In the genomic region with DNA sequence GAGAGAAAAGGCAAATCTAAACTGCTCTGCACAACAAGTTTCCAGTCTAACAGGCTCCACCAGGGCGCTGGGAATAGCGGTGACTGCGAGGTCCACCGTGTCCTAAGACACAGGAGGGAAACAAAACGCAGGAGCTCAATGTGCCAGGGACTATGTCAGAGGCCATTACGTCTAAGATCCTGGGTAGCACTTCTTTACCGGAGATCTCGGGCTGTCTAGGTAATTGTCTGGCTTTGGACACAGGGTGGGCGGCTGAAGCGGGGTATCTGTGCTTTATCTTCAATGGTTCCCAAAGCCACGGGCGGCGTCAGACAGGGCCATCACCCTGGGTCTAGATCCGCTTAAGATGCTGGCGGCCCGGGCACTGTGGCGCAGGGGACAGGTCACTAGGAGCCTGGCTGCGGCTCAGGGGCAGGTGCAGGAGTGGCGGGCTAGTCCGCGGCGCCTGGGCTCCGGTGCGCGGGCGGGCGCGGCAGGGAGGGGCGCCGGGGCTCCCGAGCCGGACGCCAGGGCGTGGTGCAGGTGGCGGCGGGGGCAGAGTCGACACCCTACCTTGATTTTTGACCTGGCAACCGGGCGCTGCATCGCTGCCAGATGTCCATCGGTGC, we compare ENCODE assay signal across 9 mouse cellular contexts. TPM values are rescaled to one million over a fixed set of nuclear protein-coding genes. Genes with fewer than 3 reads are reported as not detected.
DNase-seq lines count a peak whose midpoint lies in the region; ATAC-seq and TF ChIP-seq lines count a peak whose summit lies in the region.
"Had no signal": no experiment of that assay in that cellular context is flagged by ENCODE, and none has a peak within 500 bp of the region (broad histone marks: within the 10 kb centered on the region; RNA-seq: fewer than 3 reads in every experiment).

No protein-coding gene starts in this region.

- WGBS in kidney, postnatal 0 days: 1% methylated on average over 32 of the region's 41 CpGs
- under 1% methylated on average over 31 of the region's 41 CpGs for WGBS in midbrain, embryonic 12.5 days

- no peak overlapping the region for H3K9ac ChIP-seq in CH12.LX (ENCODE audit: insufficient read depth, low read depth)
- peak overlapping the region; percentile 46 for H3K9ac ChIP-seq in kidney, postnatal 0 days (ENCODE audit: low read depth, low read length)
- H3K9ac ChIP-seq in midbrain, embryonic 12.5 days (replicated peaks): peak overlapping the region; percentile 35; the same call in 1 of the 2 replicates

- H3K79me2 ChIP-seq in CH12.LX (replicated peaks; ENCODE audit: control insufficient read depth, extremely low read depth, insufficient read depth, poor library complexity, severe bottlenecking): no peaks in the 10 kb centered on the region

- TF ChIP-seq RAD21 in CH12.LX (IDR thresholded peaks at IDR 0.05; ENCODE audit: low read depth, low read length): no peak

- peak overlapping the region in 1 of 3 experiments; percentile 46 for H3K4me3 ChIP-seq in CH12.LX (replicated peaks in 1 of 3; ENCODE audit: low read depth in 2 of 3, low read length in 2 of 3, poor library complexity in 1 of 3)
- peak overlapping the region; percentile 14; the same call in 1 of the 2 replicates for H3K4me3 ChIP-seq in embryonic fibroblast, embryonic 13.5 days (ENCODE audit: insufficient read depth, low read length)
- H3K4me3 ChIP-seq in kidney, postnatal 0 days (replicated peaks; ENCODE audit: low read depth, low read length): peak overlapping the region; percentile 57
- H3K4me3 ChIP-seq in midbrain, embryonic 12.5 days: peak overlapping the region; percentile 49

- no peak for TF ChIP-seq EP300 in CH12.LX (IDR thresholded peaks at IDR 0.05; ENCODE audit: low read length)

- peak; percentile 20; the same call in 1 of the 2 replicates for ATAC-seq in frontal cortex, adult (ENCODE audit: low TSS enrichment)
- peak; percentile 15; the same call in 1 of the 2 replicates for ATAC-seq in kidney, postnatal 0 days (replicated peaks; ENCODE audit: low FRiP score, low read depth)
- 0 out of 2 replicates have a peak, but pooled peaks have one; percentile 20 for ATAC-seq in midbrain, embryonic 12.5 days (ENCODE audit: low FRiP score, low read depth)

- H3K4me1 ChIP-seq in CH12.LX (ENCODE audit: control insufficient read depth in 1 of 2, insufficient read depth in 2 of 2): peaks cover 0 to 1% of the 10 kb centered on the region in 2 experiments; a peak in 1 of 4 replicates
- no peaks in the 10 kb centered on the region for H3K4me1 ChIP-seq in embryonic fibroblast, embryonic 13.5 days (ENCODE audit: control insufficient read depth, insufficient read depth, low read length)
- peaks cover 22% of the 10 kb centered on the region; the same call in 1 of the 2 replicates for H3K4me1 ChIP-seq in kidney, postnatal 0 days (replicated peaks; ENCODE audit: insufficient read depth, low read length)
- H3K4me1 ChIP-seq in midbrain, embryonic 12.5 days: peaks cover 27% of the 10 kb centered on the region

- no peak for TF ChIP-seq CTCF in CH12.LX (conservative IDR thresholded peaks at IDR 0.05 in 1 of 2, IDR thresholded peaks at IDR 0.05 in 1 of 2; ENCODE audit: low read depth in 2 of 2, low read length in 2 of 2)
- TF ChIP-seq CTCF in embryonic fibroblast, embryonic 13.5 days (IDR thresholded peaks at IDR 0.05; ENCODE audit: borderline replicate concordance, insufficient read depth, low read length): no peak
- no peak for TF ChIP-seq CTCF in kidney, postnatal 0 days (IDR thresholded peaks at IDR 0.05; ENCODE audit: low read depth)

- DNase-seq in frontal cortex, postnatal 25 days (ENCODE audit: low spot score in 2 of 2): no peak
- no peak for DNase-seq in CH12.LX (ENCODE audit: extremely low read depth)
- DNase-seq in kidney, postnatal 0 days (ENCODE audit: low spot score): no peak
- no peak for DNase-seq in spleen, postnatal 36 days (ENCODE audit: low spot score in 2 of 2)
- no peak for DNase-seq in cerebellum, adult 9-11 months

- no peak overlapping the region for H3K27ac ChIP-seq in CH12.LX (ENCODE audit: insufficient read depth, low read depth)
- H3K27ac ChIP-seq in embryonic fibroblast, embryonic 13.5 days (ENCODE audit: insufficient read depth, low read length): no peak overlapping the region
- no peak overlapping the region for H3K27ac ChIP-seq in kidney, postnatal 0 days
- H3K27ac ChIP-seq in midbrain, embryonic 12.5 days (replicated peaks): no peak overlapping the region

- peak overlapping the region; percentile 52 for H3K4me2 ChIP-seq in CH12.LX (ENCODE audit: insufficient read depth, low read depth, poor library complexity, severe bottlenecking)
- H3K4me2 ChIP-seq in kidney, postnatal 0 days (ENCODE audit: low read length): peak overlapping the region; percentile 99
- H3K4me2 ChIP-seq in midbrain, embryonic 12.5 days (replicated peaks): peak overlapping the region; percentile 76

- peaks cover 17% of the 10 kb centered on the region for H3K9me3 ChIP-seq in CH12.LX (replicated peaks; ENCODE audit: low read length)
- no peaks in the 10 kb centered on the region for H3K9me3 ChIP-seq in kidney, postnatal 0 days (replicated peaks; ENCODE audit: low read length)
- H3K9me3 ChIP-seq in midbrain, embryonic 12.5 days: no peaks in the 10 kb centered on the region

- H3K36me3 ChIP-seq in CH12.LX (replicated peaks in 1 of 2; ENCODE audit: control insufficient read depth in 1 of 2, insufficient read depth in 1 of 2, low read length in 1 of 2): no peaks in the 10 kb centered on the region
- no peaks in the 10 kb centered on the region for H3K36me3 ChIP-seq in kidney, postnatal 0 days (ENCODE audit: insufficient read depth, low read length)
- H3K36me3 ChIP-seq in midbrain, embryonic 12.5 days: no peaks in the 10 kb centered on the region

- no peaks in the 10 kb centered on the region for H3K27me3 ChIP-seq in CH12.LX (replicated peaks)
- H3K27me3 ChIP-seq in kidney, postnatal 0 days (ENCODE audit: insufficient read depth, low read length): peaks cover 35% of the 10 kb centered on the region
- H3K27me3 ChIP-seq in midbrain, embryonic 12.5 days: peaks cover 84% of the 10 kb centered on the region

- dilution Hi-C loops in CH12.LX (cut with MboI; ENCODE audit: extremely low pct_ligation_motif_present, extremely low pct_unique_long_range_greater_than_20kb, low sequenced_read_pairs): no loop called here

- no peak for TF ChIP-seq POLR2A in CH12.LX (IDR thresholded peaks at IDR 0.05; ENCODE audit: low read depth, low read length)
- TF ChIP-seq POLR2A in embryonic fibroblast, embryonic 13.5 days (IDR thresholded peaks at IDR 0.05; ENCODE audit: low read depth, low read length): no peak

- in situ Hi-C loops in CH12.LX (cut with MboI; ENCODE audit: low pct_ligation_motif_present, low pct_unique_long_range_greater_than_20kb, low sequenced_read_pairs): no loop called here

TF ChIP-seq in CH12.LX, 34 proteins besides CTCF, POLR2A, EP300 and RAD21:
- TF ChIP-seq CHD1 (IDR thresholded peaks at IDR 0.05; ENCODE audit: low read depth, low read length) (no peak), MAZ (IDR thresholded peaks at IDR 0.05; ENCODE audit: low read depth, low read length) (no peak), PAX5 (IDR thresholded peaks at IDR 0.05; ENCODE audit: low read length) (no peak), CHD2 (IDR thresholded peaks at IDR 0.05; ENCODE audit: low read length) (no peak), BHLHE40 (IDR thresholded peaks at IDR 0.05; ENCODE audit: low read depth, low read length) (no peak), TBP (conservative IDR thresholded peaks at IDR 0.05; ENCODE audit: low read depth, low read length) (no peak), E2F4 (IDR thresholded peaks at IDR 0.05; ENCODE audit: insufficient replicate concordance, low read depth, low read length) (no peak), NRF1 (IDR thresholded peaks at IDR 0.05; ENCODE audit: low read depth, low read length) (no peak), RCOR1 (conservative IDR thresholded peaks at IDR 0.05; ENCODE audit: low read depth, low read length) (no peak)
TF ChIP-seq in CH12.LX: peak in this region for 0.

RNA-seq across cellular contexts. Expression of a gene that starts 1.5 kb away (rescaled TPM):
- total RNA-seq in CH12.LX (2012; rRNA removed) (not detected in 2 replicates), CH12.LX (2014; rRNA removed) (not detected in 2 replicates)
- not detected in 2 replicates for polyA plus RNA-seq in CH12.LX (2012; ENCODE audit: insufficient read length, low read depth)
- not detected in 2 replicates for polyA plus RNA-seq in embryonic fibroblast, embryonic 13.5 days (2011; ENCODE audit: insufficient read length, low read depth, missing spikeins)
- polyA plus RNA-seq in kidney, postnatal 0 days (2015; fragmentation: Nextera tagmentation; extraction: Ambion mirVana): 1.2 and 1.8 TPM in 2 replicates
- not detected in 2 replicates for polyA plus RNA-seq in midbrain, embryonic 12.5 days (2016; fragmentation: Nextera tagmentation; extraction: Ambion mirVana)
- polyA plus RNA-seq: C2C12 had no signal

RNA-seq across cellular contexts. Expression of a gene that starts 38.3 kb away (rescaled TPM):
- total RNA-seq in CH12.LX (2012; rRNA removed): 25.7 and 30.9 TPM in 2 replicates
- 24.3 and 25.9 TPM in 2 replicates for total RNA-seq in CH12.LX (2014; rRNA removed)
- polyA plus RNA-seq in CH12.LX (2012; ENCODE audit: insufficient read length, low read depth): 54.4 and 56.2 TPM in 2 replicates
- 23.6 and 28.5 TPM in 2 replicates for polyA plus RNA-seq in embryonic fibroblast, embryonic 13.5 days (2011; ENCODE audit: insufficient read length, low read depth, missing spikeins)
- polyA plus RNA-seq in kidney, postnatal 0 days (2015; fragmentation: Nextera tagmentation; extraction: Ambion mirVana): 36.5 and 37.5 TPM in 2 replicates
- polyA plus RNA-seq in midbrain, embryonic 12.5 days (2016; fragmentation: Nextera tagmentation; extraction: Ambion mirVana): 46.0 and 47.1 TPM in 2 replicates

RNA-seq across cellular contexts. Expression of a gene that starts 38.3 kb away (rescaled TPM):
- total RNA-seq in CH12.LX (2012; rRNA removed) (not detected in 2 replicates), CH12.LX (2014; rRNA removed) (not detected in 2 replicates)
- 12.3 and 14.5 TPM in 2 replicates for polyA plus RNA-seq in CH12.LX (2012; ENCODE audit: insufficient read length, low read depth)
- 6.4 and 9.2 TPM in 2 replicates for polyA plus RNA-seq in embryonic fibroblast, embryonic 13.5 days (2011; ENCODE audit: insufficient read length, low read depth, missing spikeins)
- 3.2 and 3.3 TPM in 2 replicates for polyA plus RNA-seq in kidney, postnatal 0 days (2015; fragmentation: Nextera tagmentation; extraction: Ambion mirVana)
- not detected in 2 replicates for polyA plus RNA-seq in midbrain, embryonic 12.5 days (2016; fragmentation: Nextera tagmentation; extraction: Ambion mirVana)

RNA-seq across cellular contexts. Expression of a gene that starts 59.8 kb away (rescaled TPM):
- total RNA-seq in CH12.LX (2012; rRNA removed) (380 and 456 TPM in 2 replicates), CH12.LX (2014; rRNA removed) (1,220 and 1,259 TPM in 2 replicates)
- polyA plus RNA-seq in CH12.LX (2012; ENCODE audit: insufficient read length, low read depth): 652 and 666 TPM in 2 replicates
- polyA plus RNA-seq in embryonic fibroblast, embryonic 13.5 days (2011; ENCODE audit: insufficient read length, low read depth, missing spikeins): 233 and 284 TPM in 2 replicates
- polyA plus RNA-seq in kidney, postnatal 0 days (2015; fragmentation: Nextera tagmentation; extraction: Ambion mirVana): 103 and 112 TPM in 2 replicates
- 93.3 and 97.2 TPM in 2 replicates for polyA plus RNA-seq in midbrain, embryonic 12.5 days (2016; fragmentation: Nextera tagmentation; extraction: Ambion mirVana)

RNA-seq across cellular contexts. Expression of a gene that starts 60.0 kb away (rescaled TPM):
- 10.6 and 13.0 TPM in 2 replicates for total RNA-seq in CH12.LX (2012; rRNA removed)
- total RNA-seq in CH12.LX (2014; rRNA removed): 20.7 and 21.9 TPM in 2 replicates
- 19.7 and 20.2 TPM in 2 replicates for polyA plus RNA-seq in CH12.LX (2012; ENCODE audit: insufficient read length, low read depth)
- polyA plus RNA-seq in embryonic fibroblast, embryonic 13.5 days (2011; ENCODE audit: insufficient read length, low read depth, missing spikeins): 4.9 and 5.2 TPM in 2 replicates
- 16.0 and 16.6 TPM in 2 replicates for polyA plus RNA-seq in kidney, postnatal 0 days (2015; fragmentation: Nextera tagmentation; extraction: Ambion mirVana)
- 15.2 and 17.5 TPM in 2 replicates for polyA plus RNA-seq in midbrain, embryonic 12.5 days (2016; fragmentation: Nextera tagmentation; extraction: Ambion mirVana)
